Mouse (Mus musculus) CD4-positive naive resting alpha-beta T cell, adult 76 days (primary cell): ENCODE results near the gene 1700017D01Rik. TPM values are rescaled to one million over a fixed set of nuclear protein-coding genes. Genes with fewer than 3 reads are reported as not detected.

Experiments
- total RNA-seq: library from RNA; stranded (reverse); gene quantifications from one replicate; pipeline ENCODE4 v1.2.4, GENCODE M21; 2023

The 1700017D01Rik gene
- not detected for total RNA-seq

DNA sequence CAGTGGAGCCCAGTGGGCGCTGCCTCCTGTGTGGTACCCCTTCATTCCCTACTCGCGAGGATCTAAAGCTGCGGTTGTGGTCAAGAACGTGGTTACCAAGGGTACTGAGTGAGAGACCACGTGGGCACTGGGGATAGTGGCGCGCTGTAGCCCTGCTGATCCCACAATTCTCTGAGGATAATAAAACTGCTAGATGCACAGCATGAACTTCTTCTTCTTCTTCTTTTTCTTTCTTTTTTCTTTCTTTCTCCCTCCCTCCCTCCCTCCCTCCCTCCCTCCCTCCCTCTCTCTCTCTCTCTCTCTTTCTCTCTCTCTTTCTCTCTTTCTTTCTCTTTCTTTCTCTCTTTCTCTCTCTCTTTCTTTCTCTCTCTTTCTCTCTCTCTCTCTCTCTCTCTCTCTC is at the start of gene 1700017D01Rik:
TSS of gene 1700017D01Rik (minus strand) at position 101 of the 400 bp plus-strand sequence.

DNA sequence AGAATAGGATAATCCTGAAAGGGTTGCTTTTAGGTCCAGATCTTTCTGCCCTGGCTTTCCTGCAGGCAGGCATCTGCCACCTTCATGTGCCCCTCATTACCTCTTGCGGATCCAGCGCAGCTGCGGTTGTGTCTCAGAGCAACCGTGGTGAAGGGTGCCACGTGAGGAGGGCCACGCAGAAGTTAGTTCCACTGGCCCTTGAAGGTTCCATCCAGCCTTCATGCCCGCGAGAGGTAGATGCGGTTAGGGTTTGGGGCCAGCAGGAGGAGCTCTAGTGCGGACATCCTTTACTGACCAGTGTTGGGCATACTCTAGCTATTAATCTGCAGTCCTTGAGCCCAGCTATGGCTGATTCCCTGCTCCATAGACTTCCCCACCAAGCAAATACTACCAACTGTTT is 34.5 kb upstream of the 1700017D01Rik start, which contains the start of gene 1700025F22Rik:
TSS of gene 1700025F22Rik (minus strand) at position 149 of the 400 bp plus-strand sequence.

DNA sequence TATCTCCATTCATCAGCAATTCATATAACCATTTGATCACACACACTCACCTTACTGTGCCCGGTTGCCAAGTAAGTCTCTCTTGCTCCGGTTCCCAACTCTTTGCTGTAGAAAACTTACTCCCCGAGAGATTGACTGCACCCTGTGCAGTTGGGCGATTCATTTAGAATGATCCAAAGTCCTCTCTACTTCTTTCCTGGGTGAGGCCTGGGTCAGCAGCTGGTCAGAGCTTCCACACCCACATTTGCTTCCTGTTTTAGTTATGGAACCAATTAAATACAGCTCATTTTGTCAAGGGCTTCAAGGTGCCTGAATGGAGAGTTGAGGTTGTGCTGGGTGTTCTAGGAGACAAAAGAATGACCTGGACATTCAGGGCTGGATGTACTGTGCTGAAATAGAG is 49.7 kb downstream of the 1700017D01Rik start, which contains the start of gene Ms4a8a:
TSS of gene Ms4a8a (minus strand) at position 169 of the 400 bp plus-strand sequence.

Other genes with a start within 250 kb of the 1700017D01Rik start
- gene Tmem109, start 248.9 kb downstream of the 1700017D01Rik start, total RNA-seq = 24.1 TPM
- gene Prpf19, start 235.6 kb downstream of the 1700017D01Rik start, total RNA-seq = 111 TPM
- gene Zp1, start 210.2 kb downstream of the 1700017D01Rik start, total RNA-seq = not detected
- gene Ptgdr2, start 193.7 kb downstream of the 1700017D01Rik start, total RNA-seq = not detected
- gene Ccdc86, start 181.6 kb downstream of the 1700017D01Rik start, total RNA-seq = 22.2 TPM
- not detected for gene Ms4a10, start 156.2 kb downstream of the 1700017D01Rik start, total RNA-seq
- gene Ms4a15, start 137.6 kb downstream of the 1700017D01Rik start, total RNA-seq = not detected
- gene Ms4a18, start 112.8 kb downstream of the 1700017D01Rik start, total RNA-seq = not detected
- gene Ms4a8a, start 49.8 kb downstream of the 1700017D01Rik start, total RNA-seq = 0.50 TPM
- gene 1700025F22Rik, start 34.4 kb upstream of the 1700017D01Rik start, total RNA-seq = not detected
- not detected for gene Ms4a13, start 65.9 kb upstream of the 1700017D01Rik start, total RNA-seq
- not detected for gene Ms4a12, start 101.6 kb upstream of the 1700017D01Rik start, total RNA-seq
- 47.9 TPM for gene Ms4a1, start 135.4 kb upstream of the 1700017D01Rik start, total RNA-seq
- gene Ms4a5, start 153.0 kb upstream of the 1700017D01Rik start, total RNA-seq = not detected
- 0.15 TPM for gene Ms4a14, start 183.6 kb upstream of the 1700017D01Rik start, total RNA-seq
- not detected for gene Ms4a7, start 205.3 kb upstream of the 1700017D01Rik start, total RNA-seq
- gene Ms4a4a, start 244.6 kb upstream of the 1700017D01Rik start, total RNA-seq = 0.97 TPM